Comparison of ENCODE assay signal across 17 mouse cellular contexts in the genomic region with DNA sequence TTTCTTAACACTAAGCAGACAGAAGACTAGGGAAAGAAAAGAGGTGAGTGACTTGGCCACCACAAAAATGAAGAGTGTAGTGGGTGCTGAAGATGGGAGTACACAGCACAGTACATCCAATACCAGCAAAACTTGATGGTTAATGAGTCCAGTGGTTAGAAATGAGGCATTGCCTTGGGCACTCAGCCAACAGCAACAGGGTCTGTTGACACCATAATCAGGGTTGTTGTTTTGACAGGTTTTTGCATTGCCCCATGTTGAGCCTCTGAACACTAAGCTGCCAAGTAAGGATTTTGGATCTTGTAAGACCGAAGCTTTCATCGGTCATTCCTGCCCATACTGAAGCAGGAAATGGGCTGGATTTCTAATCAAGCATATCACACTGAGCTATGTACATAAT.
"Had no signal": no experiment of that assay in that cellular context is flagged by ENCODE, and none has a peak within 500 bp of the region (broad histone marks: within the 10 kb centered on the region; RNA-seq: fewer than 3 reads in every experiment).

No protein-coding gene starts in this region.

- ATAC-seq: liver, postnatal 0 days; midbrain, embryonic 16.5 days had no signal

- H3K27ac ChIP-seq: limb, embryonic 12.5 days; liver, embryonic 13.5 days; lung, embryonic 15.5 days; macrophage; midbrain, embryonic 12.5 days; neural tube, embryonic 13.5 days had no signal

- H3K4me2 ChIP-seq: limb, embryonic 12.5 days; liver, embryonic 13.5 days; lung, embryonic 15.5 days; midbrain, embryonic 12.5 days; neural tube, embryonic 13.5 days had no signal

- H3K9me3 ChIP-seq: limb, embryonic 12.5 days; liver, embryonic 13.5 days; lung, embryonic 15.5 days; midbrain, embryonic 12.5 days; neural tube, embryonic 13.5 days had no signal

- H3K27me3 ChIP-seq: limb, embryonic 12.5 days; liver, embryonic 13.5 days; lung, embryonic 15.5 days; megakaryocyte, embryonic 14.5 days; midbrain, embryonic 12.5 days; neural tube, embryonic 13.5 days had no signal

- DNase-seq: kidney, postnatal 10 days; liver; liver, embryonic 13.5 days; liver, postnatal 0 days; lung, postnatal 14 days; retina, postnatal 1 day; right cerebral cortex, postnatal 4 days; spleen, adult 18-20 months; thymus, adult 18-20 months; thymus, postnatal 14 days had no signal

- H3K4me3 ChIP-seq: limb, embryonic 12.5 days; liver, embryonic 13.5 days; lung, embryonic 15.5 days; megakaryocyte, embryonic 14.5 days; midbrain, embryonic 12.5 days; neural tube, embryonic 13.5 days had no signal

- H3K36me3 ChIP-seq: limb, embryonic 12.5 days; liver, embryonic 13.5 days; lung, embryonic 15.5 days; midbrain, embryonic 12.5 days; neural tube, embryonic 13.5 days had no signal

- H3K4me1 ChIP-seq: limb, embryonic 12.5 days; liver, embryonic 13.5 days; lung, embryonic 15.5 days; megakaryocyte, embryonic 14.5 days had no signal

- H3K9ac ChIP-seq: limb, embryonic 12.5 days; liver, embryonic 13.5 days; liver, postnatal 0 days; lung, embryonic 15.5 days; midbrain, embryonic 12.5 days; neural tube, embryonic 13.5 days had no signal
